Mouse (Mus musculus) hindbrain, embryonic 12.5 days (tissue): ENCODE measurements around the gene Ylpm1. TPM values are rescaled to one million over a fixed set of nuclear protein-coding genes. Genes with fewer than 3 reads are reported as not detected.

Experiments used
- ATAC-seq: fragments of 200-750 bp; cut with Nextera tagmentation; 2 replicates; pipeline ENCODE4 v1.8.0; 2017; ENCODE audit warnings: moderate TSS enrichment; ENCODE audit not compliant: low FRiP score
- H3K27ac ChIP-seq: fragments of 300-500 bp; sonication (generic); 2 replicates; pipeline ENCODE4 v1.5.1; 2016; ENCODE audit warnings: mild to moderate bottlenecking
- H3K27me3 ChIP-seq: fragments of 300-500 bp; sonication (generic); 2 replicates; pipeline ENCODE4 v1.6.1; 2016; ENCODE audit warnings: mild to moderate bottlenecking
- H3K36me3 ChIP-seq: fragments of 300-500 bp; sonication (generic); 2 replicates; pipeline ENCODE4 v1.6.1; 2016; ENCODE audit warnings: mild to moderate bottlenecking
- H3K4me1 ChIP-seq: fragments of 300-500 bp; sonication (generic); 2 replicates; pipeline ENCODE4 v1.6.1; 2016
- H3K4me2 ChIP-seq: fragments of 300-500 bp; sonication (generic); replicated peaks from 2 replicates; pipeline ENCODE4 v1.6.1; 2016; ENCODE audit warnings: mild to moderate bottlenecking
- H3K4me3 ChIP-seq: fragments of 300-500 bp; sonication (generic); 2 replicates; pipeline ENCODE4 v1.5.1; 2016; ENCODE audit warnings: mild to moderate bottlenecking
- H3K9ac ChIP-seq: fragments of 300-500 bp; sonication (generic); 2 replicates; pipeline ENCODE4 v1.6.1; 2016; ENCODE audit warnings: mild to moderate bottlenecking, moderate library complexity
- H3K9me3 ChIP-seq: fragments of 300-500 bp; sonication (generic); replicated peaks from 2 replicates; pipeline ENCODE4 v1.6.1; 2016; ENCODE audit warnings: mild to moderate bottlenecking
- WGBS: fragments of 180-500 bp; shearing (Covaris S2); methylation state at CpG from one replicate; pipeline ENCODE4 v1.1.7; 2016; 5-methylcytosine and 5-hydroxymethylcytosine counted together
- polyA plus RNA-seq: library from polyadenylated mRNA; unstranded; fragments of >200 nt; fragmentation: Nextera tagmentation; extraction: Ambion mirVana; gene quantifications from 2 replicates; pipeline ENCODE4 v1.2.1, GENCODE M21; 2016

Ylpm1 gene
- polyA plus RNA-seq, 1 experiment from 2014 or later = 40.3 TPM

DNA sequence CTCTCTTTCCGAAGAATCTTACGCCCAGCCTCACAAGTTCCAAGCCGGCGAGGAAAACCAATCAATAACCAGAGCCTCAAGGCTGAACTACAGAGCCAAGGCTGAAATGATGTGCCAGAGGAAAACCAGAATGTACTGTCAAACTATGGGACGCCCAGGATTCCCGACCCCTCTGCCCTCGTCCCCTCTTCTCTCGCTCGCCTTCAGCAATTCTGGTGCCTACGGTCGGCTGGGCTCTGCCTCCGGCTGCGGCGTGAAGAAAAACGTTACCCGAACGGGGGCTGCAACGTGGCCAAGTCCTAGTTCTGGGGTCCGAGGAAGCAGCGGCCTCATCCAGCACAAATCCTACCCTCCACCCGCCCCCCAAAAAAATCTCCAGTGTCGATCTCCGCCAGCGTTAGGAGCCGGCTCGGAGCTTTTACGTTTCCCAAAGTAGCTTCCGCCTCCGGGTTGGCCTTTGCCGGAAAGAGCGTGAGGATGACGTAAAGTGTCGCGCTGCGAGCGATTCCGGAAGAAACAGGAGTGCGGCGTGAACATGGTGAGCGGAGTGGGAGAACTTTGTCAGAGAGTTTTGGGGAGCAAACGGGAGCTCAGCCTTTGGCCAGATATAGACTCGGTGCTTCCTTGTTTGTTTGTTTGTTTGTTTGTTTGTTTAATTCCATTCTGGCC, 25.6 kb upstream of the Ylpm1 start, which contains the start of the genes Fcf1 and Arel1:
TSS of gene Fcf1 (plus strand) at position 470 of the 669 bp plus-strand sequence.
TSS of gene Arel1 (minus strand) at position 473 of the 669 bp plus-strand sequence.
- Histone ChIP-seq H3K4me3 (peak within 1 kb of the TSS; percentile 86), H3K4me1 (peaks cover 20% of the 10 kb centered on the region), H3K4me2 (peak within 1 kb of the TSS; percentile 98), H3K9me3 (no peaks in the 10 kb centered on the region), H3K27me3 (no peaks in the 10 kb centered on the region), H3K36me3 (peaks cover 25% of the 10 kb centered on the region), H3K9ac (peak within 1 kb of the TSS; percentile 82), H3K27ac (no peak within 1 kb of the TSS)
- peak; percentile 69; the same call in 1 of the 2 replicates for ATAC-seq
- WGBS = under 1% methylated on average over 42 of the region's 42 CpGs

DNA sequence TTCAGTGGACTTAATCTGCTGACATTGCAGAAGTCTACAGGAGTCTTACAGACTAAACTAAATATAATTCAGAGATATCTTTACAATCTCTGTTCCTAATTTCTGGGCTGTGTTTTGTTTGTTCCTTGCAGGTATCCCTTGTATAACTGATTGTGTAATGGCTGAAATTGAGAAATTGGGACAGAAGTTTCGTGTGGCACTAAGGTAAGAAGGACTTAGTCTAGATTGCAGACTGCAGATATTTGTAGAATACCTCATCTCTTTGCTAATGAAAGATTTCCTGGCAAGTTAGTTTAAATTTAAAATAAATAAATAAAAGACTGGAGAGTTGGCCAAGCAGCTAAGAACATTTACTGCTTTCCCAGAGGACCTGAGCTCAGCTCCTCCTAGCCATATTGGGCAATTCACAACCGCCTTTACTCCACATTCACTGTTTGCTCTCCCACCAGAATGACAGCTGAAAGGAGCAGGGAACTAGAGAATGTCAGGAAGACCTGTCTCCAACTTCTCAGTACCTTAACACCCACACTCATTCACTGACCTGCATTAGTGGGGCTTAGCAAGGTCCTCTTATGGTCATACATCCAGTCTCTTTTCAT, 16.8 kb upstream of the Ylpm1 start:
- WGBS = 89% methylated on average over 2 of the region's 2 CpGs
- H3K4me2 ChIP-seq = no peak overlapping the region
- no peak for ATAC-seq
- H3K9me3 ChIP-seq = no peaks in the 10 kb centered on the region
- no peak overlapping the region for H3K9ac ChIP-seq
- no peak overlapping the region for H3K4me3 ChIP-seq
- H3K36me3 ChIP-seq = peaks cover 70% of the 10 kb centered on the region
- no peak overlapping the region for H3K27ac ChIP-seq
- H3K4me1 ChIP-seq = no peaks in the 10 kb centered on the region
- H3K27me3 ChIP-seq = no peaks in the 10 kb centered on the region

DNA sequence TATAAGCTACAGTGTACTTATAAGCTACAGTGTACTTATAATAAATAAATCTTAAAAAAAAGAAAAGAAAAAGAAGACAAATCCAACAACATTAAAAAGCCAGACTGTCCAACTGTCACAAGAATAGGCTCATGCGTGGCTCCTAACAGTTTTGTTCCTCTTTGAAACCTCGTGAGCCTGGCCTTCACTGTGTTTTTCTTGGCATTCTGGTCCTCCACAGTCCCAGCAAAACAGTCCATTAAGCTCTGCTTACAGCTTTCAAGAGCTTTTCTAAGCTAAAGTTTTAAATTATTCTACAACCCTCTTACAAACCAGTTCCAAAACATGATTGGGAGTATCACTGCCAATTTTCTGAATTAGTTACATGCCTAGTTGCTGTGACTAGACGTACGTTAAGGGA, 6.7 kb upstream of the Ylpm1 start:
- Histone ChIP-seq H3K9ac (no peak overlapping the region), H3K4me2 (no peak overlapping the region), H3K4me1 (no peaks in the 10 kb centered on the region), H3K4me3 (no peak overlapping the region), H3K27me3 (peaks cover 3% of the 10 kb centered on the region; the same call in 1 of the 2 replicates), H3K27ac (no peak overlapping the region), H3K36me3 (peaks cover 3% of the 10 kb centered on the region; the same call in 1 of the 2 replicates), H3K9me3 (0 out of 2 replicates have a peak, but pooled peaks cover 2% of the 10 kb centered on the region)
- no peak for ATAC-seq
- WGBS = 78% methylated on average over 4 of the region's 4 CpGs

DNA sequence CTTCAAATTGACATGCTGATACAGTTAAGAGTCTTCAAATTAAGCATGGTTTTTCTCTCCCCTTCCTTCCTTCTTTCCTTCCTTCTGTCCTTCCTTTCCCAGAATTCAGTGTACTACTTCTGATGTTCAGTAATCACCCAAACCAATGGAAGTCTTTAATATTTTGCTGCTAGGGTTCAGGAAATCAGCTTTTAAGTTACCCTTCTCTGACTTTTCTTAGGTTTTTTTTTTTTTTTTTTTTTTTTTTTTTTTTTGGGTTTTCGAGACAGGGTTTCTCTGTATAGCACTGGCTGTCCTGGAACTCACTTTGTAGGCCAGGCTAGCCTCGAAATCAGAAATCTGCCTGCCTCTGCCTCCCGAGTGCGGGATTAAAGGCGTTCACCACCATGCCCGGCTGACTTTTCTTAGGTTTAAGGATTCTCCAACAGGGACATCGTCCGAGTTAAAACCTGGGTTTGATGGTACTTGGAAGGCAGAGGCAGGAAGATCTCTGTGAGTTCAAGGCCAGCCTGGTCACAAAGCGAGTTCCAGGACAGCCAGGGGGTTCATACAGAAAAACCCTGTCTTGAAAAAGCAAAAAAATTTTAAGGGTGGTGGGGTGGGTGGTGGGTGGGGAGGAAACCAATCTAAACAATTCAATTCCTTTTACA, 884 bp upstream of the Ylpm1 start:
- H3K36me3 ChIP-seq = no peaks in the 10 kb centered on the region
- peak overlapping the region; percentile 92 for H3K4me2 ChIP-seq
- 93% methylated on average over 9 of the region's 9 CpGs for WGBS
- 0 out of 2 replicates have a peak, but pooled peaks cover 2% of the 10 kb centered on the region for H3K9me3 ChIP-seq
- H3K4me3 ChIP-seq = peak overlapping the region; percentile 61; the same call in 1 of the 2 replicates
- H3K9ac ChIP-seq = no peak overlapping the region
- ATAC-seq = no peak
- no peaks in the 10 kb centered on the region for H3K27me3 ChIP-seq
- no peak overlapping the region for H3K27ac ChIP-seq
- H3K4me1 ChIP-seq = peaks cover 19% of the 10 kb centered on the region

GRCm38 (mm10) chr12:84996501-84997398, 629 bp downstream of the Ylpm1 start:
- peak; percentile 79 for ATAC-seq
- H3K4me1 ChIP-seq = peaks cover 19% of the 10 kb centered on the region
- 0 out of 2 replicates have a peak, but pooled peaks cover 2% of the 10 kb centered on the region for H3K9me3 ChIP-seq
- H3K27ac ChIP-seq = peak overlapping the region; percentile 85
- H3K27me3 ChIP-seq = no peaks in the 10 kb centered on the region
- peak overlapping the region; percentile 84 for H3K9ac ChIP-seq
- no peaks in the 10 kb centered on the region for H3K36me3 ChIP-seq
- H3K4me2 ChIP-seq = peak overlapping the region; percentile 92
- peak overlapping the region; percentile 61 for H3K4me3 ChIP-seq
- WGBS = under 1% methylated on average over 44 of the region's 44 CpGs

DNA sequence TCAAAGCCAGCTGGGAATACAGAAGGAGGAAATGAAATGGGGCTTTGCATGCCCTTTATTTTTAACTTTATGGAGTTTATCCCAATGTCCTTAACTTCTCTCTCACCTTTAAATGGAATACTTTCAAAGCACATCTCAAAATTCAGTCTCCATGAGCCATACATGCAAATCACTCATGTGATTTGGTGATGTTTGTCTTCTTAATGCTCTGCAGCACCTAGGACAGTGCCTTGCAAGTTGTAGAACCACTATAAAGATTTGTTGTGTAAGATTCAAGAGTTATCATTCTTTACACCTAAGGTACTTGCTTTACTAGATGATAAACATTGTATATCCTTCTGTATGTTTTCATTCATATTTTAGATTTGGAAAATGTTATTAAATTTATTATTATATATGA, 2.9 kb downstream of the Ylpm1 start:
- Histone ChIP-seq H3K36me3 (no peaks in the 10 kb centered on the region), H3K4me1 (peaks cover 19% of the 10 kb centered on the region), H3K9me3 (no peaks in the 10 kb centered on the region), H3K4me2 (peak overlapping the region; percentile 92), H3K4me3 (peak overlapping the region; percentile 61), H3K9ac (0 out of 2 replicates have a peak overlapping the region, but pooled peaks have one; percentile 28), H3K27me3 (no peaks in the 10 kb centered on the region), H3K27ac (no peak overlapping the region)
- no peak for ATAC-seq

GRCm38 (mm10) chr12:85006206-85006605, 10.1 kb downstream of the Ylpm1 start:
- no peaks in the 10 kb centered on the region for H3K27me3 ChIP-seq
- H3K4me3 ChIP-seq = no peak overlapping the region
- whole genome bisulfite sequencing = 100% methylated on average over 1 of the region's 1 CpGs
- H3K4me1 ChIP-seq = no peaks in the 10 kb centered on the region
- peaks cover 9% of the 10 kb centered on the region for H3K36me3 ChIP-seq
- H3K4me2 ChIP-seq = no peak overlapping the region
- ATAC-seq = no peak
- H3K27ac ChIP-seq = no peak overlapping the region
- H3K9me3 ChIP-seq = no peaks in the 10 kb centered on the region
- no peak overlapping the region for H3K9ac ChIP-seq

DNA sequence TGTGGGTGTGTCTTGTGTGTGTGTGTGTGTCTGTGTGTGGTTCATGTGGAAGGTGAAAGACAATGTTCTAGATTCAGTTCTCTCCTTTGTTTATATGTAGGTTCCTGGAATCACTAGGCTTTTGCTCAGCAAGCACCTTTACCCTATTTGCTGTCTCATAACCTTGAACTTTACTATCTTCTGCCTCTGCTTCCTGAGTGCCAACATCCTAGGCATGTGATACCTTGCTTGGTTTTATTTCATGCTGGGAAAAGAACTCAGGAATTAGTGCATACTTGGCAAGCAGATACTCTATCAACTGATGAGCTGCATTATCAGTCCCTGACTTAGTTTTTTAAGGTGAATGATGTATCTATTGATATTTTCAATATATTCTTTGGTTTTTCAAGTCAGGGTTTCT, 10.9 kb downstream of the Ylpm1 start:
- Histone ChIP-seq H3K36me3 (peaks cover 16% of the 10 kb centered on the region), H3K9me3 (no peaks in the 10 kb centered on the region), H3K4me2 (no peak overlapping the region), H3K4me1 (no peaks in the 10 kb centered on the region), H3K27me3 (no peaks in the 10 kb centered on the region), H3K9ac (no peak overlapping the region), H3K4me3 (no peak overlapping the region), H3K27ac (no peak overlapping the region)
- no peak for ATAC-seq

DNA sequence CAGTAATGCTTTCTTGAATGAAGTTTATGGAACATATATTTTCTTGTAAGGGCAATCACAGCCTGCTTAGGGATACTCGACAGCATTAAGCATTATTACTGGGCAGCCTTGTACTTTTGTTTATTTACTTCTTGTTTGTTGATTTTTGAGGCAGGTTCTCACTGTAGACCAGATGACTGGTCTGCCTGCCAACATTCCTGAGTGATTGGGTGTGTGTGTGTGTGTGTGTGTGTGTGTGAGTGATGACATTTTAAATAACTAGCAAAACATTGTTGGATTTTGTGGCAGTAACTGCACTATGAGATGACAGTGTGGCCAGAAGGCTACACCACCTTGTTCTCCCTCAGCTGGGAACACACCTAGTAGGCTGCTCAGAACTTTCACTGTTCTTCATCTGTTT, 13.7 kb downstream of the Ylpm1 start:
- Histone ChIP-seq H3K9me3 (no peaks in the 10 kb centered on the region), H3K27ac (no peak overlapping the region), H3K36me3 (peaks cover 37% of the 10 kb centered on the region), H3K4me2 (no peak overlapping the region), H3K4me1 (no peaks in the 10 kb centered on the region), H3K9ac (no peak overlapping the region), H3K4me3 (no peak overlapping the region), H3K27me3 (no peaks in the 10 kb centered on the region)
- ATAC-seq = no peak
- 93% methylated on average over 1 of the region's 1 CpGs for WGBS

DNA sequence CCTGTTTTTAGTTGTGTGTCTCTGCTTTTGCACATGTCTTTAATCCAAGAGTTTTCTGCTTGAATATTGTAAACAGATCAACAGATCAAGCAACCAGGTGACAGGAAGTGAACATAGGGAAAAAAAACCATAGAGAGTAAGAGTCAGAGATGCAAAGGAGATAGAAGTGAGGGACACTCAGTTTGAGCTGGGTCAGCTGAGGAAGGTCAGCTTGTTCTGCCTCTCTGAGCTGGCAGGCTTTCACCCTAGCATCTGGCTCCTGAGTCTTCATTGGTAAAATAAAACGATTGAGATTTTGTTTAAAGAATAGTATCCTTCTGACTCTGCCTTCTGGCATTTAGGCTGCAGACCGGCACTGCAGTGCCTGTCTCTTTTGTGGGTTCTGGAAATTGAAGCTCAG, 14.4 kb downstream of the Ylpm1 start:
- WGBS = 96% methylated on average over 2 of the region's 2 CpGs
- no peak overlapping the region for H3K4me2 ChIP-seq
- peaks cover 37% of the 10 kb centered on the region for H3K36me3 ChIP-seq
- ATAC-seq = no peak
- H3K9ac ChIP-seq = no peak overlapping the region
- no peak overlapping the region for H3K27ac ChIP-seq
- no peaks in the 10 kb centered on the region for H3K9me3 ChIP-seq
- H3K4me1 ChIP-seq = no peaks in the 10 kb centered on the region
- no peaks in the 10 kb centered on the region for H3K27me3 ChIP-seq
- H3K4me3 ChIP-seq = no peak overlapping the region

DNA sequence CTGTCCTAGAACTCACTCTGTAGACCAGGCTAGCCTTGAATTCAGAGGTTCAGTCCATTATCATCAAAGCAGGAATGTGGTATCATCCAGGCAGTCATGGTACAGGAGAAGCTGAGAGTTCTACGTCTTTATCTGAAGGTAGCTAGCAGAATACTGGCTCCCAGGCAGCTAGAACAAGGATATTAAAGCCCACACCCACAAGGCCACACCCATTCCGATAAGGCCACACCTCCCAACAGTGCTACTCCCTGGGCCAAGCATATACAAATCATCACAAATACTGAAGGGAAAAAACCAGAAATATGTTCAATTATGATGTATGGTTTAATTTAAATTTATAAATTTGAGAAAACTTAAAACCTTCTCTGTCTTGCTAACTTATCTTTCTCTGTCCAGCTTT, 16.1 kb downstream of the Ylpm1 start:
- no peaks in the 10 kb centered on the region for H3K4me1 ChIP-seq
- WGBS = 89% methylated on average over 2 of the region's 2 CpGs
- no peak overlapping the region for H3K9ac ChIP-seq
- H3K36me3 ChIP-seq = peaks cover 45% of the 10 kb centered on the region
- H3K9me3 ChIP-seq = no peaks in the 10 kb centered on the region
- no peak overlapping the region for H3K4me2 ChIP-seq
- H3K27me3 ChIP-seq = no peaks in the 10 kb centered on the region
- no peak for ATAC-seq
- H3K27ac ChIP-seq = no peak overlapping the region
- no peak overlapping the region for H3K4me3 ChIP-seq

GRCm38 (mm10) chr12:85022071-85022470, 25.9 kb downstream of the Ylpm1 start:
- no peak overlapping the region for H3K27ac ChIP-seq
- H3K9ac ChIP-seq = no peak overlapping the region
- 100% methylated on average over 1 of the region's 1 CpGs for WGBS
- H3K9me3 ChIP-seq = no peaks in the 10 kb centered on the region
- H3K27me3 ChIP-seq = no peaks in the 10 kb centered on the region
- no peaks in the 10 kb centered on the region for H3K36me3 ChIP-seq
- no peak overlapping the region for H3K4me2 ChIP-seq
- H3K4me1 ChIP-seq = no peaks in the 10 kb centered on the region
- no peak overlapping the region for H3K4me3 ChIP-seq
- no peak for ATAC-seq
